Mouse (Mus musculus): ENCODE data around the gene Olfr692. TPM values are rescaled to one million over a fixed set of nuclear protein-coding genes. Genes with fewer than 3 reads are reported as not detected.
A peak's percentile ranks its signal among the peaks of the same experiment; 100 is the strongest.
"Not testable (repeated sequence)": the region's sequence is repeated elsewhere in the genome, so short reads cannot be mapped to it uniquely, and the experiment has no call there.

Gene Olfr692
- not detected in 2 replicates for polyA plus RNA-seq (2015; fragmentation: Nextera tagmentation; extraction: Ambion mirVana)

GRCm38 (mm10) chr7:105367930-105368329 is at the start of gene Olfr692:
TSS of gene Olfr692 (plus strand) at chr7:105368230.
- Histone ChIP-seq H3K4me3 (replicated peaks) (no peak within 1 kb of the TSS), H3K27ac (replicated peaks) (no peak within 1 kb of the TSS), H3K9me3 (replicated peaks) (no peaks in the 10 kb centered on the region), H3K4me2 (no peak within 1 kb of the TSS), H3K36me3 (peaks cover 9% of the 10 kb centered on the region; the same call in 1 of the 2 replicates), H3K27me3 (replicated peaks) (no peaks in the 10 kb centered on the region), H3K4me1 (no peaks in the 10 kb centered on the region), H3K9ac (replicated peaks) (no peak within 1 kb of the TSS)
- no peak for ATAC-seq (ENCODE audit: low FRiP score)
- WGBS = 90% methylated on average over 1 of the region's 1 CpGs

DNA sequence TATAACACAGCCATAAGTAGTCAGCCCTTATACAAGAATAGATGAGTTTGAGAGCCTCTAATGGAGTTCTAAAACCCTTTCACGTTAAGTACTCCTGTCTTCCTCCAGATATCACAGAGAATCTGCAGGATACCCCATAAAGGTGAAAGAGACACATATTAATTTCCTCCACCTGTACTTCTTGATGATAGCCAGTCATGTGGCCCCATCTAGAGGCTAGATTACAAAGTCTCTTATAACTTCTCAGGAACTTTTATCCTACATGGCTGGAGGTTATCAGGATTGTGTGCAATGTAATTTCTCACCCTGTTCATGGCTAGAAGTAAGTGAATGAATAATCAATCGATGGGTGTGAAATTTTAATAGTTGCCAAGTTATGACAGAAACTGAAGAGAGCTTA is 42.7 kb upstream of the Olfr692 start:
- H3K36me3 ChIP-seq = no peaks in the 10 kb centered on the region
- no peaks in the 10 kb centered on the region for H3K27me3 ChIP-seq (replicated peaks)
- no peaks in the 10 kb centered on the region for H3K4me1 ChIP-seq
- 76% methylated on average over 2 of the region's 2 CpGs for WGBS
- H3K4me2 ChIP-seq = no peak overlapping the region
- H3K9ac ChIP-seq (replicated peaks) = no peak overlapping the region
- H3K9me3 ChIP-seq (replicated peaks) = no peaks in the 10 kb centered on the region
- no peak overlapping the region for H3K4me3 ChIP-seq (replicated peaks)
- no peak overlapping the region for H3K27ac ChIP-seq (replicated peaks)
- no peak for ATAC-seq (ENCODE audit: low FRiP score)

DNA sequence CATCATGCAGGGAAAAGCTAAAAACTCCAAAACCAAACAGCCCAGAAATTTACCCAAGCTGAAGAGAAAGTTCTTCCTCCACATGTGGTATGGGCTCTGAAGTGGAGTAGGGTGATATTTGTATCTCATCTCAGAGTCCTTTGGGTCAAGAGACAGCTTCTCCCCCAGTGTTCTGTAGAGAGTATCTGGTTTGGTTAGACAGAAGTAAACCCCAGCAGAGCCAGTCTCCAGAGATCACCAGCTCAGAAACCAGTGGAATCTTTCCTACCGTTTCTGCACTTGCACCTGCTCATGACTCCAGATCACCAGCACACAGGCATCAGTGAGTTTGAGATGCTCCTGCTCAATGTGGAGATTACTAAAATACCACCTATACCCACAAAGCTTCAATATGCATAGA is 34.0 kb upstream of the Olfr692 start, which contains the start of gene Olfr690:
TSS of gene Olfr690 (minus strand) at position 101 of the 400 bp plus-strand sequence.
- Histone ChIP-seq H3K9ac (replicated peaks) (no peak within 1 kb of the TSS), H3K27me3 (replicated peaks) (no peaks in the 10 kb centered on the region), H3K4me2 (no peak within 1 kb of the TSS), H3K4me1 (no peaks in the 10 kb centered on the region), H3K27ac (replicated peaks) (no peak within 1 kb of the TSS), H3K4me3 (replicated peaks) (no peak within 1 kb of the TSS), H3K9me3 (replicated peaks) (no peaks in the 10 kb centered on the region), H3K36me3 (no peaks in the 10 kb centered on the region)
- no peak for ATAC-seq (ENCODE audit: low FRiP score)
- 79% methylated on average over 1 of the region's 1 CpGs for WGBS

- H3K36me3 ChIP-seq = no peaks in the 10 kb centered on the region
- no peak within 1 kb of the TSS for H3K27ac ChIP-seq (replicated peaks)
- no peaks in the 10 kb centered on the region for H3K27me3 ChIP-seq (replicated peaks)
- WGBS = 57% methylated on average over 1 of the region's 1 CpGs
- no peaks in the 10 kb centered on the region for H3K9me3 ChIP-seq (replicated peaks)
- ATAC-seq (ENCODE audit: low FRiP score) = no peak
- no peak within 1 kb of the TSS for H3K4me3 ChIP-seq (replicated peaks)
- H3K4me2 ChIP-seq = no peak within 1 kb of the TSS
- H3K4me1 ChIP-seq = no peaks in the 10 kb centered on the region
- H3K9ac ChIP-seq (replicated peaks) = no peak within 1 kb of the TSS
Measured at GRCm38 (mm10) chr7:105342170-105342569, 25.9 kb upstream of the Olfr692 start, which contains the start of gene Olfr691. TSS of gene Olfr691 (minus strand) at chr7:105342270.

GRCm38 (mm10) chr7:105342752-105343151 is 25.3 kb upstream of the Olfr692 start:
- 86% methylated on average over 2 of the region's 2 CpGs for WGBS
- no peaks in the 10 kb centered on the region for H3K4me1 ChIP-seq
- no peaks in the 10 kb centered on the region for H3K36me3 ChIP-seq
- no peaks in the 10 kb centered on the region for H3K27me3 ChIP-seq (replicated peaks)
- no peak overlapping the region for H3K4me3 ChIP-seq (replicated peaks)
- no peak overlapping the region for H3K4me2 ChIP-seq
- H3K27ac ChIP-seq (replicated peaks) = no peak overlapping the region
- no peaks in the 10 kb centered on the region for H3K9me3 ChIP-seq (replicated peaks)
- H3K9ac ChIP-seq (replicated peaks) = no peak overlapping the region
- ATAC-seq (ENCODE audit: low FRiP score) = no peak

GRCm38 (mm10) chr7:105356064-105356463 is 12.0 kb upstream of the Olfr692 start:
- ATAC-seq (ENCODE audit: low FRiP score) = peak; percentile 53; the same call in 1 of the 2 replicates
- H3K27me3 ChIP-seq (replicated peaks); H3K9ac ChIP-seq (replicated peaks); H3K9me3 ChIP-seq (replicated peaks); H3K4me3 ChIP-seq (replicated peaks); H3K36me3 ChIP-seq; H3K4me1 ChIP-seq; H3K27ac ChIP-seq (replicated peaks); H3K4me2 ChIP-seq: not testable (repeated sequence)
- WGBS = no CpG with 5 or more reads among the region's 5 CpGs

DNA sequence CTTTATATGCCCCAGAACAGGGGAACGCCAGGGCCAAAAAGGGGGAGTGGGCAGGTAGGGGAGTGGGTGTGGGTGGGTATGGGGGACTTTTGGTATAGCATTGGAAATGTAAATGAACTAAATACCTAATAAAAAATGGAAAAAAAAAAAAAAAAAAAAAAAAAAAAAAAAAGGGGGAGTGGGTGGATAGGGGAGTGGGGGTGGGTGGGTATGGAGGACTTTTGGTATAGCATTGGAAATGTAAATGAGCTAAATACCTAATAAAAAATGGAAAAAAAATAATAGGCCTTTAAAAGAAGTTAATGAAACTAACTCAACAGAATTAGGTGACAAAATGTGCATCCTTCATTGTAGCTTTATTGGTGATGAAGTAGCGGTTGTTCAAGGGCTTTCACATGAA is 11.5 kb upstream of the Olfr692 start:
- H3K27me3 ChIP-seq (replicated peaks); H3K9me3 ChIP-seq (replicated peaks); H3K36me3 ChIP-seq; H3K9ac ChIP-seq (replicated peaks); H3K4me3 ChIP-seq (replicated peaks); H3K4me2 ChIP-seq; H3K4me1 ChIP-seq; H3K27ac ChIP-seq (replicated peaks): not testable (repeated sequence)
- ATAC-seq (ENCODE audit: low FRiP score) = peak; percentile 93
- 94% methylated on average over 1 of the region's 2 CpGs for WGBS

DNA sequence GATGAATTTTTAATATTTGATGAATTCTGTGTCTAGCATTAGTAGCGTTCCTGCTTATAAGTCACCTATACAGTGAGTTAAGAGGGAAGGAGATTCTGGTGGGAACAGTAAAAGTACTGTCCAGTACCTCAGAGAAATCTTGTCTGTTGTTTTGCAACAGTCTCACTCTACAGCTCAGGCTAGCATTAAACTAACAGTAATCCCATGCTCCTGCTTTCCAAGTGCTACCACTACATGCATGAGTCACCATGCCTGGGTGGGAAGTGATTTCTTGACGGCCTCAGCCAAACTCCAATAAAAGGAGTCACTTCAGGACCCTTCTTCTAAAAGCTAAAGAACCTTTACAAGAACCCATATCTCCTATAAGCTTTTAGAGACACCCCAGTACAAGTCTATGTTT is 6.3 kb upstream of the Olfr692 start:
- no peak for ATAC-seq (ENCODE audit: low FRiP score)
- Histone ChIP-seq H3K36me3 (no peaks in the 10 kb centered on the region), H3K27ac (replicated peaks) (no peak overlapping the region), H3K27me3 (replicated peaks) (no peaks in the 10 kb centered on the region), H3K4me2 (no peak overlapping the region), H3K4me1 (no peaks in the 10 kb centered on the region), H3K4me3 (replicated peaks) (no peak overlapping the region), H3K9me3 (replicated peaks) (no peaks in the 10 kb centered on the region), H3K9ac (replicated peaks) (no peak overlapping the region)
- WGBS = 88% methylated on average over 2 of the region's 2 CpGs

DNA sequence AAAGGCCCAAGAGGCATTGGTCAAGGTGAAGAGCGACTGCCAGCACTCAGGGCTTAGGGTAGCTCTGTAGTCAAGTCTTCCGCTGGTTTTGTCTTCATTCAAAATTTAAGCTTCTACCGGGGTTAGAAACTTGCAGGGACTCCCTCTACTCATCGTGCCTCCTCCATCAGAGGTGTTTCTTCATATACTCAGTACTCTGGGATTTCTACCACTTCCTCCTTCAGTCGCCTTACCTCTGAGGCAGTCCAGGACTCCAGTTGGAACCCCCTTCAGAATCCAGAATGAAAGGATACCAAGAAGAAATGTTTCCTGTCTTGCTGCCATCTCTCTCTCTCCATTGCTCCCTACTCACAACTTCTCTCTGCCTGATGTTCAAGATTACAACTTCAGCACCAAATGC is 762 bp upstream of the Olfr692 start:
- Histone ChIP-seq H3K9ac (replicated peaks) (no peak overlapping the region), H3K36me3 (peaks cover 6% of the 10 kb centered on the region; the same call in 1 of the 2 replicates), H3K9me3 (replicated peaks) (no peaks in the 10 kb centered on the region), H3K27ac (replicated peaks) (no peak overlapping the region), H3K4me3 (replicated peaks) (no peak overlapping the region), H3K4me2 (no peak overlapping the region), H3K4me1 (no peaks in the 10 kb centered on the region), H3K27me3 (replicated peaks) (no peaks in the 10 kb centered on the region)
- no peak for ATAC-seq (ENCODE audit: low FRiP score)
- 86% methylated on average over 5 of the region's 5 CpGs for WGBS

- ATAC-seq (ENCODE audit: low FRiP score) = no peak; the same call in 1 of the 2 replicates
- Histone ChIP-seq H3K9ac (replicated peaks) (no peak overlapping the region), H3K27me3 (replicated peaks) (no peaks in the 10 kb centered on the region), H3K27ac (replicated peaks) (no peak overlapping the region), H3K36me3 (peaks cover 15% of the 10 kb centered on the region; the same call in 1 of the 2 replicates), H3K4me1 (no peaks in the 10 kb centered on the region), H3K9me3 (replicated peaks) (no peaks in the 10 kb centered on the region), H3K4me3 (replicated peaks) (no peak overlapping the region), H3K4me2 (no peak overlapping the region)
- 98% methylated on average over 4 of the region's 4 CpGs for WGBS
Measured at GRCm38 (mm10) chr7:105368521-105368920, 491 bp downstream of the Olfr692 start.

GRCm38 (mm10) chr7:105372912-105373311 is 4.9 kb downstream of the Olfr692 start:
- no peak overlapping the region for H3K4me3 ChIP-seq (replicated peaks)
- H3K36me3 ChIP-seq = peaks cover 50% of the 10 kb centered on the region
- H3K4me2 ChIP-seq = no peak overlapping the region
- no peaks in the 10 kb centered on the region for H3K27me3 ChIP-seq (replicated peaks)
- no peaks in the 10 kb centered on the region for H3K9me3 ChIP-seq (replicated peaks)
- no peak overlapping the region for H3K9ac ChIP-seq (replicated peaks)
- 88% methylated on average over 1 of the region's 1 CpGs for WGBS
- no peaks in the 10 kb centered on the region for H3K4me1 ChIP-seq
- no peak overlapping the region for H3K27ac ChIP-seq (replicated peaks)
- ATAC-seq (ENCODE audit: low FRiP score) = no peak

GRCm38 (mm10) chr7:105373509-105373908 is 5.5 kb downstream of the Olfr692 start:
- peaks cover 56% of the 10 kb centered on the region for H3K36me3 ChIP-seq
- 84% methylated on average over 4 of the region's 4 CpGs for WGBS
- H3K4me1 ChIP-seq = no peaks in the 10 kb centered on the region
- no peaks in the 10 kb centered on the region for H3K27me3 ChIP-seq (replicated peaks)
- ATAC-seq (ENCODE audit: low FRiP score) = no peak
- no peak overlapping the region for H3K27ac ChIP-seq (replicated peaks)
- H3K4me3 ChIP-seq (replicated peaks) = no peak overlapping the region
- H3K9me3 ChIP-seq (replicated peaks) = no peaks in the 10 kb centered on the region
- no peak overlapping the region for H3K9ac ChIP-seq (replicated peaks)
- H3K4me2 ChIP-seq = no peak overlapping the region

- Histone ChIP-seq H3K27ac (replicated peaks) (no peak overlapping the region), H3K4me2 (no peak overlapping the region), H3K36me3 (peaks cover 61% of the 10 kb centered on the region), H3K27me3 (replicated peaks) (no peaks in the 10 kb centered on the region), H3K9me3 (replicated peaks) (no peaks in the 10 kb centered on the region), H3K9ac (replicated peaks) (no peak overlapping the region), H3K4me3 (replicated peaks) (no peak overlapping the region), H3K4me1 (no peaks in the 10 kb centered on the region)
- 97% methylated on average over 3 of the region's 3 CpGs for WGBS
- no peak for ATAC-seq (ENCODE audit: low FRiP score)
Measured at GRCm38 (mm10) chr7:105373976-105374375, 5.9 kb downstream of the Olfr692 start.
